ENCODE assay signal across 24 mouse cellular contexts in the genomic region with DNA sequence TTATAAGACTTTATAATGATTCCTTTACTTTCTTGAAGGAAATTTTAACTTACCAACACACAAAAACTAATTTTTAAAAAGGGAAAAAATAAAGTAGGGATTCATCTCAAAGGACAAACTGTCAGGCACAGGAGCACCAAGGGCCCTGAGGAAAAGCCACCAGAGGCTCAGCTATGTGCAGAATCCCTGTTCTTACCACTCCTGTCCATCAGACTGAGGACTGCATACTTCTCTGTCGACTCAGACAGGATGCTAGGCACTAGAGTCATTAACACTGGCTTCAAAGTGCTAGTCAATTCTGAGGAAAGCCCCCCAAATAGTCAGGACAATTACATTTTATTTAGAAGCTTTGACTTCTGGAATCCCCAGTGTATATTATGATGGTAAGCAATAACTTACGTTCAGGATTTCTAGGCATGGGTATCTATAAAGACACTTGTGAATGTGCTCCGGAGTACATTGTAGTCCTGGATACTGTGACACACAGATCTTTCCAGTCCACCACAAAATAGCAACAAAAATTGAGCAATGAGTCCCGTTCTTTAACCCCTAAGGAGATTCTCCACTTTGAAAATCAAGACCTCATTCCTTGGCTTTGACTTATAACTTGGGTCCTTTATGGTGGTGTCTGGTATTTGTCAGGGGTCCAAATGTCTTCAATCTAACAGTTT.
"Had no signal": no experiment of that assay in that cellular context is flagged by ENCODE, and none has a peak within 500 bp of the region (broad histone marks: within the 10 kb centered on the region; RNA-seq: fewer than 3 reads in every experiment).

No protein-coding gene starts in this region.

- H3K9me3 ChIP-seq: heart, embryonic 13.5 days; heart, embryonic 15.5 days; hindbrain, embryonic 13.5 days; hindbrain, embryonic 15.5 days; kidney, embryonic 15.5 days; limb, embryonic 10.5 days; limb, embryonic 12.5 days had no signal

- H3K36me3 ChIP-seq: heart, embryonic 13.5 days; heart, embryonic 15.5 days; hindbrain, embryonic 13.5 days; hindbrain, embryonic 15.5 days; limb, embryonic 10.5 days; limb, embryonic 12.5 days had no signal

- H3K9ac ChIP-seq: heart, embryonic 13.5 days; heart, embryonic 15.5 days; hindbrain, embryonic 13.5 days; hindbrain, embryonic 15.5 days; kidney, embryonic 15.5 days; limb, embryonic 12.5 days had no signal

- H3K4me2 ChIP-seq: heart, embryonic 11.5 days; heart, embryonic 13.5 days; heart, embryonic 15.5 days; hindbrain, embryonic 13.5 days; hindbrain, embryonic 15.5 days; kidney, embryonic 15.5 days; limb, embryonic 12.5 days had no signal

- ATAC-seq: hindbrain, postnatal 0 days; intestine, embryonic 16.5 days had no signal

- H3K27me3 ChIP-seq: heart, embryonic 13.5 days; heart, embryonic 15.5 days; hindbrain, embryonic 13.5 days; hindbrain, embryonic 15.5 days; kidney, embryonic 15.5 days; limb, embryonic 12.5 days had no signal

- DNase-seq: gastrocnemius, postnatal 14 days; gastrocnemius, postnatal 36 days; heart, adult 11 months; heart, adult 2 months; heart, postnatal 14 days; heart, postnatal 36 days; kidney, adult 11 months; kidney, adult 2 months; kidney, adult 9 months; kidney, postnatal 14 days; kidney, postnatal 36 days; liver had no signal

- H3K4me3 ChIP-seq: heart, adult 2 months; heart, embryonic 13.5 days; heart, embryonic 15.5 days; hindbrain, embryonic 13.5 days; hindbrain, embryonic 15.5 days; kidney, embryonic 15.5 days; left cerebral cortex, adult 2 months; limb, embryonic 10.5 days; limb, embryonic 12.5 days had no signal

- H3K27ac ChIP-seq: heart, embryonic 13.5 days; heart, embryonic 15.5 days; hindbrain, embryonic 13.5 days; hindbrain, embryonic 15.5 days; hindbrain, postnatal 0 days; kidney, embryonic 15.5 days; kidney, postnatal 0 days; left cerebral cortex, adult 2 months; limb, embryonic 10.5 days; limb, embryonic 12.5 days had no signal
